Mouse (Mus musculus) lung, postnatal 0 days (tissue): ENCODE data around the gene Psmb7.
A peak's percentile ranks its signal among the peaks of the same experiment; 100 is the strongest.

ENCODE experiments used
- CTCF ChIP-seq: IDR thresholded peaks from 2 replicates; pipeline ENCODE4 v1.5.1; 2016; ENCODE audit warnings: antibody characterized with exemption, mild to moderate bottlenecking
- EP300 ChIP-seq: IDR thresholded peaks from 2 replicates; pipeline ENCODE4 v1.6.1; 2016; ENCODE audit warnings: antibody characterized with exemption, mild to moderate bottlenecking, control low read depth

DNA sequence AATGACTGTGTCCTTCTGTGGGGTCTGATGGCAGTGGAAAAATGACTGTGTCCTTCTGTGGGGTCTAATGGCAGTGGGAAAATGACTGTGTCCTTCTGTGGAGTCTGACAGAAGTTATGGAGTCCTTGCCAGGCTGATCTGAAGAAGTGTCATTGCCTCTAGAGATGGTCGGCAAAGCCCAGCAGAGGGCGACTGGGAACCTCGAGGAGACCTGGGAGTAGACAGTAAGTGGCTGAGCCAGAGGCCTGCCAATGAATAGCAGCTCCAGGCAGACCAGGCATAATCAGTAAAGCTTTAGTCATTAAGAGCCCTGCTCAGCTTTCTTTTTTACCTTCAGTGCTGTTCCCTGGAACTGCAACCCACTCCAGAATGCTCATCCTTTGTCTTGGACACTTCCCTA, 2.0 kb upstream of the Psmb7 start:
- TF ChIP-seq CTCF (peak; percentile 79), EP300 (no peak)
